Mouse (Mus musculus): ENCODE results near the gene Atp8b3. TPM values are rescaled to one million over a fixed set of nuclear protein-coding genes. Genes with fewer than 3 reads are reported as not detected.

The Atp8b3 gene
- polyA plus RNA-seq, 1 experiment from 2014 or later = 0.84 TPM

GRCm38 (mm10) chr10:80578131-80578750 lies 39.3 kb upstream of the Atp8b3 start:
- Histone ChIP-seq H3K9ac (ENCODE audit: low read length) (peak overlapping the region; percentile 74), H3K4me2 (ENCODE audit: low read depth) (peak overlapping the region; percentile 98), H3K4me1 (ENCODE audit: control insufficient read depth, insufficient read depth, low read length) (peaks cover 11% of the 10 kb centered on the region), H3K9me3 (ENCODE audit: control insufficient read depth, low read length) (no peaks in the 10 kb centered on the region), H3K27me3 (ENCODE audit: control insufficient read depth, insufficient read depth, low read length) (no peaks in the 10 kb centered on the region), H3K27ac (ENCODE audit: low read depth, low read length) (peak overlapping the region; percentile 21), H3K4me3 (ENCODE audit: low read depth, low read length) (peak overlapping the region; percentile 78), H3K36me3 (ENCODE audit: control insufficient read depth, insufficient read depth, low read length) (no peaks in the 10 kb centered on the region)
- ATAC-seq (ENCODE audit: insufficient read depth, low FRiP score, low TSS enrichment) = peak; percentile 48
- DNase-seq (ENCODE audit: low spot score) = peak; percentile 86
- under 1% methylated on average over 29 of the region's 29 CpGs for WGBS

- H3K27ac ChIP-seq (ENCODE audit: low read depth, low read length) = peak within 1 kb of the TSS; percentile 21
- peak within 1 kb of the TSS; percentile 74 for H3K9ac ChIP-seq (ENCODE audit: low read length)
- under 1% methylated on average over 63 of the region's 97 CpGs for WGBS
- no peaks in the 10 kb centered on the region for H3K27me3 ChIP-seq (ENCODE audit: control insufficient read depth, insufficient read depth, low read length)
- peak within 1 kb of the TSS; percentile 98 for H3K4me2 ChIP-seq (ENCODE audit: low read depth)
- peak within 1 kb of the TSS; percentile 78 for H3K4me3 ChIP-seq (ENCODE audit: low read depth, low read length)
- H3K9me3 ChIP-seq (ENCODE audit: control insufficient read depth, low read length) = no peaks in the 10 kb centered on the region
- H3K36me3 ChIP-seq (ENCODE audit: control insufficient read depth, insufficient read depth, low read length) = no peaks in the 10 kb centered on the region
- peak; percentile 95 for DNase-seq (ENCODE audit: low spot score)
- ATAC-seq (ENCODE audit: insufficient read depth, low FRiP score, low TSS enrichment) = peak; percentile 82
- peaks cover 11% of the 10 kb centered on the region for H3K4me1 ChIP-seq (ENCODE audit: control insufficient read depth, insufficient read depth, low read length)
Measured at GRCm38 (mm10) chr10:80577195-80578130, 38.5 kb upstream of the Atp8b3 start, which contains the start of gene Klf16. Gene Klf16, minus strand, starts transcription at chr10:80577321.

- H3K36me3 ChIP-seq (ENCODE audit: control insufficient read depth, insufficient read depth, low read length) = no peaks in the 10 kb centered on the region
- H3K4me3 ChIP-seq (ENCODE audit: low read depth, low read length) = peak overlapping the region; percentile 78
- peak overlapping the region; percentile 21 for H3K27ac ChIP-seq (ENCODE audit: low read depth, low read length)
- no peaks in the 10 kb centered on the region for H3K9me3 ChIP-seq (ENCODE audit: control insufficient read depth, low read length)
- H3K9ac ChIP-seq (ENCODE audit: low read length) = peak overlapping the region; percentile 74
- H3K27me3 ChIP-seq (ENCODE audit: control insufficient read depth, insufficient read depth, low read length) = no peaks in the 10 kb centered on the region
- DNase-seq (ENCODE audit: low spot score) (peak; percentile 52), ATAC-seq (ENCODE audit: insufficient read depth, low FRiP score, low TSS enrichment) (peak; percentile 3; the same call in 1 of the 2 replicates)
- under 1% methylated on average over 49 of the region's 96 CpGs for WGBS
- H3K4me1 ChIP-seq (ENCODE audit: control insufficient read depth, insufficient read depth, low read length) = peaks cover 12% of the 10 kb centered on the region
- peak overlapping the region; percentile 98 for H3K4me2 ChIP-seq (ENCODE audit: low read depth)
Measured at GRCm38 (mm10) chr10:80576351-80577194, 37.6 kb upstream of the Atp8b3 start.

GRCm38 (mm10) chr10:80575925-80576324 lies 37.0 kb upstream of the Atp8b3 start:
- peaks cover 19% of the 10 kb centered on the region for H3K4me1 ChIP-seq (ENCODE audit: control insufficient read depth, insufficient read depth, low read length)
- no peaks in the 10 kb centered on the region for H3K27me3 ChIP-seq (ENCODE audit: control insufficient read depth, insufficient read depth, low read length)
- H3K4me3 ChIP-seq (ENCODE audit: low read depth, low read length) = peak overlapping the region; percentile 78
- H3K27ac ChIP-seq (ENCODE audit: low read depth, low read length) = no peak overlapping the region
- H3K9ac ChIP-seq (ENCODE audit: low read length) = peak overlapping the region; percentile 74
- 15% methylated on average over 17 of the region's 17 CpGs for WGBS
- no peaks in the 10 kb centered on the region for H3K9me3 ChIP-seq (ENCODE audit: control insufficient read depth, low read length)
- H3K36me3 ChIP-seq (ENCODE audit: control insufficient read depth, insufficient read depth, low read length) = no peaks in the 10 kb centered on the region
- H3K4me2 ChIP-seq (ENCODE audit: low read depth) = peak overlapping the region; percentile 98
- ATAC-seq (ENCODE audit: insufficient read depth, low FRiP score, low TSS enrichment) (no peak), DNase-seq (ENCODE audit: low spot score) (no peak)

GRCm38 (mm10) chr10:80574896-80575295 lies 36.0 kb upstream of the Atp8b3 start:
- H3K4me3 ChIP-seq (ENCODE audit: low read depth, low read length) = 0 out of 2 replicates have a peak overlapping the region, but pooled peaks have one; percentile 12
- H3K27me3 ChIP-seq (ENCODE audit: control insufficient read depth, insufficient read depth, low read length) = no peaks in the 10 kb centered on the region
- H3K36me3 ChIP-seq (ENCODE audit: control insufficient read depth, insufficient read depth, low read length) = no peaks in the 10 kb centered on the region
- no peaks in the 10 kb centered on the region for H3K9me3 ChIP-seq (ENCODE audit: control insufficient read depth, low read length)
- DNase-seq (ENCODE audit: low spot score) = no peak
- H3K4me2 ChIP-seq (ENCODE audit: low read depth) = no peak overlapping the region; the same call in 1 of the 2 replicates
- no peak for ATAC-seq (ENCODE audit: insufficient read depth, low FRiP score, low TSS enrichment)
- no peak overlapping the region for H3K27ac ChIP-seq (ENCODE audit: low read depth, low read length)
- WGBS = 83% methylated on average over 3 of the region's 3 CpGs
- no peak overlapping the region for H3K9ac ChIP-seq (ENCODE audit: low read length)
- peaks cover 25% of the 10 kb centered on the region for H3K4me1 ChIP-seq (ENCODE audit: control insufficient read depth, insufficient read depth, low read length)

GRCm38 (mm10) chr10:80573944-80574343 lies 35.0 kb upstream of the Atp8b3 start:
- 68% methylated on average over 9 of the region's 9 CpGs for WGBS
- no peak overlapping the region for H3K4me3 ChIP-seq (ENCODE audit: low read depth, low read length)

GRCm38 (mm10) chr10:80572477-80572876 lies 33.6 kb upstream of the Atp8b3 start:
- no peaks in the 10 kb centered on the region for H3K36me3 ChIP-seq (ENCODE audit: control insufficient read depth, insufficient read depth, low read length)

More at GRCm38 (mm10) chr10:80573944-80574343, 35.0 kb upstream of the Atp8b3 start:
- Histone ChIP-seq H3K9ac (ENCODE audit: low read length) (no peak overlapping the region; the same call in 1 of the 2 replicates), H3K27ac (ENCODE audit: low read depth, low read length) (no peak overlapping the region), H3K36me3 (ENCODE audit: control insufficient read depth, insufficient read depth, low read length) (no peaks in the 10 kb centered on the region), H3K9me3 (ENCODE audit: control insufficient read depth, low read length) (no peaks in the 10 kb centered on the region), H3K4me2 (ENCODE audit: low read depth) (no peak overlapping the region), H3K4me1 (ENCODE audit: control insufficient read depth, insufficient read depth, low read length) (peaks cover 28% of the 10 kb centered on the region), H3K27me3 (ENCODE audit: control insufficient read depth, insufficient read depth, low read length) (no peaks in the 10 kb centered on the region)
- ATAC-seq (ENCODE audit: insufficient read depth, low FRiP score, low TSS enrichment) = no peak
- DNase-seq (ENCODE audit: low spot score) = no peak

More at GRCm38 (mm10) chr10:80572477-80572876, 33.6 kb upstream of the Atp8b3 start:
- Histone ChIP-seq H3K9me3 (ENCODE audit: control insufficient read depth, low read length) (no peaks in the 10 kb centered on the region), H3K4me3 (ENCODE audit: low read depth, low read length) (no peak overlapping the region), H3K27ac (ENCODE audit: low read depth, low read length) (no peak overlapping the region), H3K9ac (ENCODE audit: low read length) (no peak overlapping the region), H3K27me3 (ENCODE audit: control insufficient read depth, insufficient read depth, low read length) (no peaks in the 10 kb centered on the region), H3K4me1 (ENCODE audit: control insufficient read depth, insufficient read depth, low read length) (peaks cover 28% of the 10 kb centered on the region), H3K4me2 (ENCODE audit: low read depth) (no peak overlapping the region)
- DNase-seq (ENCODE audit: low spot score) = no peak
- no peak for ATAC-seq (ENCODE audit: insufficient read depth, low FRiP score, low TSS enrichment)
- WGBS = 84% methylated on average over 2 of the region's 2 CpGs
